Mouse (Mus musculus) ES-E14 (cell line): Measurements from ENCODE around the gene Rabepk. TPM values are rescaled to one million over a fixed set of nuclear protein-coding genes. Genes with fewer than 3 reads are reported as not detected.
"Not testable (repeated sequence)": the region's sequence is repeated elsewhere in the genome, so short reads cannot be mapped to it uniquely, and the experiment has no call there.

Source experiments
- DNase-seq: peaks from one replicate; pipeline ENCODE4 v3.0.0-alpha.2; 2013; ENCODE audit warnings: low read depth, low spot score
- H3K27ac ChIP-seq: 2 replicates; pipeline ENCODE4 v1.5.1; 2012; ENCODE audit warnings: low read depth, mild to moderate bottlenecking, low read length, moderate library complexity, mixed read lengths; ENCODE audit not compliant: poor library complexity, insufficient read depth, severe bottlenecking
- H3K36me3 ChIP-seq: 2 replicates; pipeline ENCODE4 v1.6.1; 2012; ENCODE audit warnings: mild to moderate bottlenecking, low read length, moderate library complexity, mixed read lengths; ENCODE audit not compliant: control insufficient read depth, poor library complexity, insufficient read depth, severe bottlenecking
- H3K4me1 ChIP-seq, 2 experiments: fragments of 150-350 bp in 1 of 2; sonication (generic) in 1 of 2; 2 replicates each; pipeline ENCODE4 v1.6.1; 2012; ENCODE audit warnings: low read length in 2 of 2, mild to moderate bottlenecking in 1 of 2, mixed read lengths in 1 of 2; ENCODE audit not compliant: control insufficient read depth in 2 of 2, insufficient read depth in 2 of 2, poor library complexity in 1 of 2
- H3K4me3 ChIP-seq, 2 experiments: fragments of 150-350 bp in 1 of 2; sonication (generic) in 1 of 2; 2 replicates each; pipeline ENCODE4 v1.5.1; 2012; ENCODE audit warnings: low read length in 2 of 2, low read depth in 1 of 2, mild to moderate bottlenecking in 1 of 2, mixed read lengths in 1 of 2; ENCODE audit not compliant: insufficient read depth in 1 of 2, poor library complexity in 1 of 2, severe bottlenecking in 1 of 2
- H3K9ac ChIP-seq: 2 replicates; pipeline ENCODE4 v1.6.1; 2012; ENCODE audit warnings: low read depth, mild to moderate bottlenecking, low read length, mixed read lengths; ENCODE audit not compliant: poor library complexity, insufficient read depth, severe bottlenecking
- H3K9me3 ChIP-seq: fragments of 150-350 bp; sonication (generic); 2 replicates; pipeline ENCODE4 v1.6.1; 2012; ENCODE audit warnings: low read depth, mild to moderate bottlenecking, low read length; ENCODE audit not compliant: control insufficient read depth, insufficient read depth
- CHD2 ChIP-seq: IDR thresholded peaks from 2 replicates; pipeline ENCODE4 v1.6.1; 2014; ENCODE audit warnings: mild to moderate bottlenecking, low read depth, low read length, inconsistent platforms
- HCFC1 ChIP-seq: IDR thresholded peaks from 2 replicates; pipeline ENCODE4 v1.6.1; 2012; ENCODE audit warnings: low read length, inconsistent platforms, borderline replicate concordance; ENCODE audit not compliant: insufficient read depth
- MAFK ChIP-seq: IDR thresholded peaks from 2 replicates; pipeline ENCODE4 v1.6.1; 2014; ENCODE audit warnings: mild to moderate bottlenecking, low read depth, low read length, inconsistent platforms; ENCODE audit not compliant: insufficient read depth
- ZC3H11A ChIP-seq: IDR thresholded peaks from 2 replicates; pipeline ENCODE4 v1.6.1; 2012; ENCODE audit warnings: low read depth, mild to moderate bottlenecking, inconsistent platforms, low read length, borderline replicate concordance
- ZNF384 ChIP-seq: IDR thresholded peaks from 2 replicates; pipeline ENCODE4 v1.6.1; 2012; ENCODE audit warnings: low read depth, low read length, inconsistent platforms
- in situ Hi-C, 2 experiments: fragments of 600-800 bp; cut with MboI; formaldehyde crosslinking; loops; one replicate each; pipeline ENCODE4 v1.15.1; 2025; ENCODE audit warnings: low sequenced_read_pairs in 2 of 2, inconsistent platforms in 1 of 2; ENCODE audit not compliant: unreplicated experiment in 2 of 2
- total RNA-seq: library from RNA; depleted of rRNA; stranded (reverse); fragments of 300-350 nt; gene quantifications from 2 replicates; pipeline ENCODE4 v1.2.3, GENCODE M21; 2012

The Rabepk gene
- total RNA-seq, 1 experiment, result 32.7 TPM

DNA sequence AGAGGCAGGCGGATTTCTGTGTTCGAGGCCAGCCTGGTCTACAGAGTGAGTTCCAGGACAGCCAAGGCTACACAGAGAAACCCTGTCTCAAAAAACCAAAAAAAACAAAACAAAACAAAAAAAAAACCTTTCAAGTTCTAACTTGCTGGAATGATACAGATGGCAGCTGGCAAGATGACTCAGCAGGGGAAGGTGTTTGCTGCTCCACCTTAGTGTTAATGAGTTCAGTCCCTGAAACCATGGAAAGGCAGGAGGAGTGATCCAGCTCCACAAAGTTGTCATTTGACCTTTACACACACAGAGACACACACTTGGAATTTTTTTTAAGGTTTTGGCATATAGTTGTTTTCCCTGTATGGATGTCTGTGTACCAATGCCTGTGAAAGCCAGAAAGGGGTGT is 16.2 kb upstream of the Rabepk start:
- H3K9me3 ChIP-seq, DNase-seq, in situ Hi-C loops, H3K4me1 ChIP-seq, H3K27ac ChIP-seq, H3K36me3 ChIP-seq, H3K4me3 ChIP-seq, H3K9ac ChIP-seq: not testable (repeated sequence)
- TF ChIP-seq MAFK, result peak; percentile 64

- in situ Hi-C loops, result no loop called here
- H3K27ac ChIP-seq, result no peak overlapping the region; the same call in 1 of the 2 replicates
- TF ChIP-seq MAFK, result no peak
- no peak for TF ChIP-seq ZC3H11A
- no peak for TF ChIP-seq HCFC1
- TF ChIP-seq CHD2, result no peak
- TF ChIP-seq ZNF384, result no peak
- no peak overlapping the region for H3K9ac ChIP-seq
- H3K36me3 ChIP-seq, result peaks cover 7% of the 10 kb centered on the region
- no peaks in the 10 kb centered on the region for H3K9me3 ChIP-seq
- no peak for DNase-seq
- peaks cover 4% of the 10 kb centered on the region in 2 experiments; a peak in 1 of 4 replicates for H3K4me1 ChIP-seq
- no peak overlapping the region for H3K4me3 ChIP-seq
Observed at GRCm38 (mm10) chr2:34812706-34813105, 13.0 kb upstream of the Rabepk start.

- Histone ChIP-seq H3K4me3 (no peak overlapping the region), H3K9ac (no peak overlapping the region), H3K27ac (no peak overlapping the region), H3K4me1 (peaks cover 4% of the 10 kb centered on the region in 2 experiments; a peak in 1 of 4 replicates), H3K9me3 (no peaks in the 10 kb centered on the region), H3K36me3 (peaks cover 7% of the 10 kb centered on the region)
- in situ Hi-C loops, result no loop called here
- no peak for DNase-seq
- TF ChIP-seq CHD2 (no peak), ZC3H11A (no peak), HCFC1 (no peak), MAFK (no peak), ZNF384 (no peak)
Observed at GRCm38 (mm10) chr2:34810775-34811174, 11.1 kb upstream of the Rabepk start.

DNA sequence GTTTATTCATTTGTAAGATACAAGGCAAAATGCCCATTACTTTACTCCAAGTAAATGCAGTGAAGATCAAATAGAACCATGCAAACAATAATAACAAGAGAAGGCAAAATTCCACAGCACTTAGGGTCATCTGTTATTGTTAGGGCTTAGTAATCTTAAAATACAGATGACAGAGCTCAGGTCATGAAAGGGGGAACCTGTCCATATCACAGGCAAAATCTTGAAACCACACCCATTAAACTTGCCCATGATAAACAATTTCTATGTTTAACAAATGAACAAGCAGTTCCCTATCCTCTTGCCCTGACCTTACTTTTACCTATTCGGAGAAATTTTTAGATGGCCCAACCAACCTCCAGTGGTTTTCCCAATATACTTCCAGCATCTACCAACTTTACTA is 9.9 kb upstream of the Rabepk start:
- in situ Hi-C loops, result no loop called here
- H3K4me3 ChIP-seq, result no peak overlapping the region
- no peak overlapping the region for H3K9ac ChIP-seq
- no peak for DNase-seq
- no peaks in the 10 kb centered on the region for H3K4me1 ChIP-seq
- TF ChIP-seq ZC3H11A (no peak), ZNF384 (no peak), HCFC1 (no peak), MAFK (no peak), CHD2 (no peak)
- H3K9me3 ChIP-seq, result no peaks in the 10 kb centered on the region
- peaks cover 12% of the 10 kb centered on the region for H3K36me3 ChIP-seq
- no peak overlapping the region for H3K27ac ChIP-seq

DNA sequence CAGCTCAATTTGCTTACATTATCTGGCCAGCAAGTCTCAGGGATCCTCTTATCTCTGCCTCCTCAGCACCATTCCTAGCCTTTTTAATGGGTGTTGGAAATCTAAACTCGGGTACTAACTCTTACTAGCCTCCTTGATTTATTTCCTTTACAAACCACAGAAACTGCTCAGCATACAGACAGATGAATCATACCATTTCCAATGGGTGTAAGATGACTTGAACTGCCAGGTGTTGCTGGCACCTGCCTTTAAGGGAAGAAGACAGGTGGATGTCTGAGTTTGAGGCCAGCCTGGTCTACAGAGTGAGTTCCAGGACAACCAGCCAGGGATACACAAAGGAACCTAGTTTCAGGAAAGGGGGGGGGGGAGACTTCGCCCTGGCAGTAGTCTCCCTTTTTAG is 8.3 kb upstream of the Rabepk start:
- H3K27ac ChIP-seq, result no peak overlapping the region
- TF ChIP-seq ZNF384 (no peak), HCFC1 (no peak), CHD2 (no peak), MAFK (no peak), ZC3H11A (no peak)
- no peak for DNase-seq
- H3K4me3 ChIP-seq, result no peak overlapping the region
- no peak overlapping the region for H3K9ac ChIP-seq
- H3K36me3 ChIP-seq, result peaks cover 14% of the 10 kb centered on the region
- H3K4me1 ChIP-seq, result no peaks in the 10 kb centered on the region
- no peaks in the 10 kb centered on the region for H3K9me3 ChIP-seq
- in situ Hi-C loops, result no loop called here
